9 mouse cellular contexts compared by ENCODE assay signal in genomic region chr1:167638053-167638452, GRCm38 (mm10). TPM values are rescaled to one million over a fixed set of nuclear protein-coding genes. Genes with fewer than 3 reads are reported as not detected.
DNase-seq lines count a peak whose midpoint lies in the region; ATAC-seq and TF ChIP-seq lines count a peak whose summit lies in the region.
"Had no signal": no experiment of that assay in that cellular context is flagged by ENCODE, and none has a peak within 500 bp of the region (broad histone marks: within the 10 kb centered on the region; RNA-seq: fewer than 3 reads in every experiment).

No protein-coding gene starts in this region.

- no peaks in the 10 kb centered on the region for H3K9me3 ChIP-seq in neural tube, embryonic 15.5 days (replicated peaks)
- no peaks in the 10 kb centered on the region for H3K9me3 ChIP-seq in neural tube, embryonic 14.5 days (ENCODE audit: control insufficient read depth, low read length)

- 49% methylated on average over 13 of the region's 13 CpGs for WGBS in neural tube, embryonic 15.5 days
- 42% methylated on average over 13 of the region's 13 CpGs for WGBS in neural tube, embryonic 14.5 days

- intact Hi-C loops in gastrocnemius, postnatal 36 days (cut with DNase I), result no loop called here

- ATAC-seq in neural tube, embryonic 15.5 days (ENCODE audit: low FRiP score), result no peak
- peak; percentile 78 for ATAC-seq in common myeloid progenitor, adult 5-6 weeks (replicated peaks; ENCODE audit: low read depth, poor library complexity, severe bottlenecking)
- ATAC-seq in neural tube, embryonic 14.5 days (ENCODE audit: low read depth), result peak; percentile 25; the same call in 1 of the 2 replicates

- no peaks in the 10 kb centered on the region for H3K4me1 ChIP-seq in neural tube, embryonic 15.5 days
- H3K4me1 ChIP-seq in neural tube, embryonic 14.5 days (ENCODE audit: control insufficient read depth, insufficient read depth, low read length), result no peaks in the 10 kb centered on the region

- H3K36me3 ChIP-seq in neural tube, embryonic 15.5 days, result no peaks in the 10 kb centered on the region
- no peaks in the 10 kb centered on the region for H3K36me3 ChIP-seq in neural tube, embryonic 14.5 days (ENCODE audit: control insufficient read depth, insufficient read depth, low read length)

- H3K9ac ChIP-seq in neural tube, embryonic 15.5 days (replicated peaks), result no peak overlapping the region
- H3K9ac ChIP-seq in neural tube, embryonic 14.5 days (replicated peaks; ENCODE audit: low read depth, low read length), result no peak overlapping the region

- no peak overlapping the region for H3K4me2 ChIP-seq in neural tube, embryonic 15.5 days
- H3K4me2 ChIP-seq in neural tube, embryonic 14.5 days (ENCODE audit: low read depth, low read length), result no peak overlapping the region

- H3K27me3 ChIP-seq in neural tube, embryonic 15.5 days (replicated peaks), result 0 out of 2 replicates have a peak, but pooled peaks cover 3% of the 10 kb centered on the region
- no peaks in the 10 kb centered on the region for H3K27me3 ChIP-seq in neural tube, embryonic 14.5 days (ENCODE audit: control insufficient read depth, insufficient read depth, low read length)

- TF ChIP-seq CTCF in layer of hippocampus, adult 2 months (conservative IDR thresholded peaks at IDR 0.05), result peak; percentile 77

- no peak overlapping the region for H3K4me3 ChIP-seq in neural tube, embryonic 15.5 days (replicated peaks)
- H3K4me3 ChIP-seq in layer of hippocampus, adult 2 months, result no peak overlapping the region
- no peak overlapping the region for H3K4me3 ChIP-seq in neural tube, embryonic 14.5 days (ENCODE audit: low read depth, low read length)

- DNase-seq in gastrocnemius, postnatal 10 days, result peak; percentile 64
- no peak for DNase-seq in gastrocnemius, postnatal 36 days
- DNase-seq in neural tube, embryonic 10.5 days (ENCODE audit: extremely low spot score, low spot score), result peak; percentile 56
- DNase-seq in layer of hippocampus, adult 2 months (ENCODE audit: low spot score in 2 of 2), result peak in 1 of 2 experiments; percentile 57
- DNase-seq in urinary bladder, postnatal 25 days (ENCODE audit: low spot score), result no peak

- no peak overlapping the region for H3K27ac ChIP-seq in neural tube, embryonic 15.5 days (replicated peaks)
- H3K27ac ChIP-seq in layer of hippocampus, adult 2 months, result no peak overlapping the region
- H3K27ac ChIP-seq in neural tube, embryonic 14.5 days (ENCODE audit: low read depth, low read length), result no peak overlapping the region

RNA-seq across cellular contexts. Expression of gene Rxrg, which starts 39.9 kb away (rescaled TPM):
- 10 to 100 TPM; 29.5 to 40.0 TPM for total RNA-seq in gastrocnemius, postnatal 10 days (2021)
- total RNA-seq in gastrocnemius, postnatal 36 days (2021), result 10 to 100 TPM; 44.8 to 48.1 TPM
- 19.8 and 20.8 TPM in 2 replicates for polyA plus RNA-seq in neural tube, embryonic 15.5 days (2015; fragmentation: Nextera tagmentation; extraction: Ambion mirVana)
- 0.24 TPM in 1 of 2 replicates, not detected in the other for total RNA-seq in common myeloid progenitor, adult 5-6 weeks (2017)
- total RNA-seq in layer of hippocampus, adult 2 months (2021), result 1 to 10 TPM; 5.5 to 6.8 TPM
- polyA plus RNA-seq in neural tube, embryonic 14.5 days (2014; fragmentation: Nextera tagmentation; extraction: Ambion mirVana), result 17.2 and 26.4 TPM in 2 replicates
- total RNA-seq: neutrophil, adult 5-6 weeks had no signal

RNA-seq across cellular contexts. Expression of gene Lmx1a, which starts 51.0 kb away (rescaled TPM):
- total RNA-seq in gastrocnemius, postnatal 10 days (2021), result 1 to 10 TPM in 1 of 2 experiments, under 1 TPM in 1; 0.94 to 1.2 TPM
- total RNA-seq in gastrocnemius, postnatal 36 days (2021), result under 1 TPM; 0.25 to 0.28 TPM
- 0.43 and 0.68 TPM in 2 replicates for polyA plus RNA-seq in neural tube, embryonic 15.5 days (2015; fragmentation: Nextera tagmentation; extraction: Ambion mirVana)
- not detected in 2 replicates for total RNA-seq in common myeloid progenitor, adult 5-6 weeks (2017)
- total RNA-seq in layer of hippocampus, adult 2 months (2021), result under 1 TPM; 0.10 to 0.33 TPM
- polyA plus RNA-seq in neural tube, embryonic 14.5 days (2014; fragmentation: Nextera tagmentation; extraction: Ambion mirVana), result 0.25 and 0.55 TPM in 2 replicates
- total RNA-seq: neutrophil, adult 5-6 weeks had no signal

Comparison
In these comparisons a context has a peak if more than half of its experiments do, and no peak if none do; other contexts are left out.
1. DNase-seq: peak in gastrocnemius, postnatal 10 days (single experiment) and neural tube, embryonic 10.5 days (single experiment); none in gastrocnemius, postnatal 36 days (0 of 2) and urinary bladder, postnatal 25 days (single experiment).